Mouse (Mus musculus): ENCODE measurements around the gene Rnf180.

- TF ChIP-seq CTCF (IDR thresholded peaks at IDR 0.05; ENCODE audit: low read depth, low read length) (no peak), POLR2A (IDR thresholded peaks at IDR 0.05; ENCODE audit: extremely low read depth, insufficient read depth, low read length) (no peak)
Observed at GRCm38 (mm10) chr13:105247691-105248090, 46.9 kb downstream of the Rnf180 start.
